Mouse (Mus musculus) liver, adult 2 months (tissue): ENCODE results near the gene Arg1. TPM values are rescaled to one million over a fixed set of nuclear protein-coding genes. Genes with fewer than 3 reads are reported as not detected.

Experiments
- DNase-seq: peaks from one replicate; pipeline ENCODE4 v3.0.0-alpha.2; 2011; ENCODE audit warnings: low read depth, low spot score; ENCODE audit errors: extremely low read depth
- H3K27ac ChIP-seq: fragments of 200-500 bp; replicated peaks from 2 replicates; pipeline ENCODE4 v1.5.1; 2012; ENCODE audit warnings: low read depth, mild to moderate bottlenecking, control low read depth, inconsistent platforms, low read length; ENCODE audit not compliant: insufficient read depth
- H3K27me3 ChIP-seq: fragments of 200-500 bp; 2 replicates; pipeline ENCODE4 v1.6.1; 2012; ENCODE audit warnings: mild to moderate bottlenecking, moderate library complexity, low read length, inconsistent platforms; ENCODE audit not compliant: control insufficient read depth, insufficient read depth
- H3K36me3 ChIP-seq: fragments of 200-500 bp; 2 replicates; pipeline ENCODE4 v1.6.1; 2012; ENCODE audit warnings: low read length, inconsistent platforms; ENCODE audit not compliant: control insufficient read depth, insufficient read depth
- H3K4me1 ChIP-seq: fragments of 200-500 bp; 2 replicates; pipeline ENCODE4 v1.6.1; 2011; ENCODE audit warnings: low read length; ENCODE audit not compliant: control insufficient read depth, insufficient read depth
- H3K4me3 ChIP-seq: fragments of 200-500 bp; 2 replicates; pipeline ENCODE4 v1.5.1; 2011; ENCODE audit warnings: low read depth, mild to moderate bottlenecking, control low read depth, low read length, moderate library complexity; ENCODE audit not compliant: insufficient read depth
- H3K79me2 ChIP-seq: fragments of 200-500 bp; 2 replicates; pipeline ENCODE4 v1.6.1; 2012; ENCODE audit warnings: inconsistent platforms, mild to moderate bottlenecking, low read length, moderate library complexity; ENCODE audit not compliant: control insufficient read depth, insufficient read depth
- H3K9ac ChIP-seq: fragments of 200-500 bp; 2 replicates; pipeline ENCODE4 v1.6.1; 2012; ENCODE audit warnings: low read depth, mild to moderate bottlenecking, control low read depth, inconsistent platforms, low read length
- CTCF ChIP-seq: fragments of 200-500 bp; IDR thresholded peaks from 2 replicates; pipeline ENCODE4 v1.5.1; 2011; ENCODE audit warnings: low read depth, low read length, control low read depth
- POLR2A ChIP-seq: fragments of 200-500 bp; IDR thresholded peaks from 2 replicates; pipeline ENCODE4 v1.6.1; 2011; ENCODE audit warnings: low read length, control low read depth; ENCODE audit not compliant: insufficient read depth; ENCODE audit errors: extremely low read depth
- WGBS: fragments of 180-500 bp; shearing (Covaris S2); methylation state at CpG from one replicate; pipeline ENCODE4 v1.1.7; 2018; 5-methylcytosine and 5-hydroxymethylcytosine counted together
- polyA plus RNA-seq: library from polyadenylated mRNA; depleted of rRNA; stranded (reverse); fragments of >200 nt; gene quantifications from 2 replicates; pipeline ENCODE4 v1.2.3, GENCODE M21; 2012; rRNA removed
- total RNA-seq: library from RNA; depleted of rRNA; stranded (reverse); fragments of >200 nt; gene quantifications from 2 replicates; pipeline ENCODE4 v1.2.3, GENCODE M21; 2014; rRNA removed

Gene Arg1
- 2,242 and 2,352 TPM in 2 replicates for total RNA-seq
- 513 and 650 TPM in 2 replicates for polyA plus RNA-seq

- WGBS, result 18% methylated on average over 14 of the region's 14 CpGs
- DNase-seq, result peak; percentile 97
- Histone ChIP-seq H3K27me3 (no peaks in the 10 kb centered on the region), H3K79me2 (no peaks in the 10 kb centered on the region), H3K4me1 (peaks cover 4% of the 10 kb centered on the region), H3K9ac (peak within 1 kb of the TSS; percentile 76), H3K36me3 (peaks cover 22% of the 10 kb centered on the region), H3K27ac (peak within 1 kb of the TSS; percentile 91), H3K4me3 (peak within 1 kb of the TSS; percentile 61)
- TF ChIP-seq CTCF (no peak), POLR2A (peak; percentile 98)
Measured at GRCm38 (mm10) chr10:24926962-24927720, at the start of gene Arg1. Arg1 (minus strand) TSS chr10:24927484.

GRCm38 (mm10) chr10:24973845-24974514 is 46.7 kb upstream of the Arg1 start:
- Histone ChIP-seq H3K36me3 (no peaks in the 10 kb centered on the region), H3K27ac (no peak overlapping the region), H3K27me3 (no peaks in the 10 kb centered on the region), H3K9ac (no peak overlapping the region), H3K4me1 (no peaks in the 10 kb centered on the region), H3K4me3 (no peak overlapping the region), H3K79me2 (no peaks in the 10 kb centered on the region)
- TF ChIP-seq POLR2A (no peak), CTCF (no peak)
- WGBS, result 90% methylated on average over 11 of the region's 11 CpGs
- DNase-seq, result no peak

GRCm38 (mm10) chr10:24973385-24973784 is 46.1 kb upstream of the Arg1 start:
- Histone ChIP-seq H3K36me3 (no peaks in the 10 kb centered on the region), H3K4me1 (no peaks in the 10 kb centered on the region), H3K4me3 (no peak overlapping the region), H3K27ac (no peak overlapping the region), H3K27me3 (no peaks in the 10 kb centered on the region), H3K9ac (no peak overlapping the region), H3K79me2 (no peaks in the 10 kb centered on the region)
- WGBS, result 73% methylated on average over 5 of the region's 5 CpGs
- no peak for DNase-seq
- TF ChIP-seq CTCF (no peak), POLR2A (no peak)

- 49% methylated on average over 4 of the region's 4 CpGs for WGBS
- DNase-seq, result no peak
- Histone ChIP-seq H3K27ac (no peak overlapping the region), H3K9ac (no peak overlapping the region), H3K27me3 (no peaks in the 10 kb centered on the region), H3K4me3 (no peak overlapping the region), H3K4me1 (no peaks in the 10 kb centered on the region), H3K36me3 (no peaks in the 10 kb centered on the region), H3K79me2 (no peaks in the 10 kb centered on the region)
- no peak for TF ChIP-seq POLR2A
- TF ChIP-seq CTCF, result no peak
Measured at GRCm38 (mm10) chr10:24972923-24973322, 45.6 kb upstream of the Arg1 start.

GRCm38 (mm10) chr10:24965821-24966550 is 38.7 kb upstream of the Arg1 start:
- 86% methylated on average over 12 of the region's 12 CpGs for WGBS
- no peak overlapping the region for H3K9ac ChIP-seq

More at GRCm38 (mm10) chr10:24965821-24966550, 38.7 kb upstream of the Arg1 start:
- TF ChIP-seq CTCF (no peak), POLR2A (no peak)
- Histone ChIP-seq H3K27ac (no peak overlapping the region), H3K27me3 (no peaks in the 10 kb centered on the region), H3K36me3 (no peaks in the 10 kb centered on the region), H3K4me3 (no peak overlapping the region), H3K4me1 (no peaks in the 10 kb centered on the region), H3K79me2 (no peaks in the 10 kb centered on the region)
- DNase-seq, result no peak
